ENCODE assay signal across 18 mouse cellular contexts in genomic region chr2:152782656-152783055, GRCm38 (mm10). TPM values are rescaled to one million over a fixed set of nuclear protein-coding genes. Genes with fewer than 3 reads are reported as not detected.
DNase-seq lines count a peak whose midpoint lies in the region; ATAC-seq and TF ChIP-seq lines count a peak whose summit lies in the region.
"Had no signal": no experiment of that assay in that cellular context is flagged by ENCODE, and none has a peak within 500 bp of the region (broad histone marks: within the 10 kb centered on the region; RNA-seq: fewer than 3 reads in every experiment).

No protein-coding gene starts in this region.

- no peaks in the 10 kb centered on the region for H3K27me3 ChIP-seq in liver, embryonic 14.5 days (ENCODE audit: control insufficient read depth, insufficient read depth, low read length)
- H3K27me3 ChIP-seq in neural tube, embryonic 15.5 days (replicated peaks) = no peaks in the 10 kb centered on the region
- H3K27me3 ChIP-seq: hindbrain, embryonic 13.5 days had no signal

- no peaks in the 10 kb centered on the region for H3K9me3 ChIP-seq in liver, embryonic 14.5 days (ENCODE audit: control insufficient read depth, low read length)
- H3K9me3 ChIP-seq in neural tube, embryonic 15.5 days (replicated peaks) = no peaks in the 10 kb centered on the region
- H3K9me3 ChIP-seq: hindbrain, embryonic 13.5 days had no signal

- 44% methylated on average over 5 of the region's 5 CpGs for WGBS in liver, embryonic 14.5 days (ENCODE audit: insufficient replicate concordance)
- WGBS in macrophage (ENCODE audit: missing documents) = 60% methylated on average over 5 of the region's 5 CpGs
- 91% methylated on average over 5 of the region's 5 CpGs for WGBS in neural tube, embryonic 15.5 days

- TF ChIP-seq EP300 in liver, embryonic 14.5 days (IDR thresholded peaks at IDR 0.05; ENCODE audit: low read depth) = no peak

- peak overlapping the region; percentile 29; the same call in 1 of the 2 replicates for H3K27ac ChIP-seq in liver, embryonic 14.5 days
- H3K27ac ChIP-seq in macrophage = peak overlapping the region; percentile 55
- no peak overlapping the region for H3K27ac ChIP-seq in neural tube, embryonic 15.5 days (replicated peaks)
- H3K27ac ChIP-seq: hindbrain, embryonic 13.5 days had no signal

- no peak for TF ChIP-seq CTCF in liver, embryonic 14.5 days (IDR thresholded peaks at IDR 0.05; ENCODE audit: low read depth)

- H3K4me3 ChIP-seq in liver, embryonic 14.5 days (ENCODE audit: insufficient read depth in 1 of 2, low read depth in 2 of 2, low read length in 2 of 2) = no peak overlapping the region
- no peak overlapping the region for H3K4me3 ChIP-seq in macrophage (ENCODE audit: inconsistent target)
- H3K4me3 ChIP-seq in neural tube, embryonic 15.5 days (replicated peaks) = no peak overlapping the region
- H3K4me3 ChIP-seq: hindbrain, embryonic 13.5 days had no signal

- no peak overlapping the region for H3K4me2 ChIP-seq in liver, embryonic 14.5 days (ENCODE audit: low read depth)
- no peak overlapping the region for H3K4me2 ChIP-seq in neural tube, embryonic 15.5 days
- H3K4me2 ChIP-seq: hindbrain, embryonic 13.5 days; lung, embryonic 14.5 days had no signal

- H3K4me1 ChIP-seq in liver, embryonic 14.5 days (replicated peaks; ENCODE audit: control insufficient read depth in 2 of 2, insufficient read depth in 2 of 2, low read length in 1 of 2) = peaks cover 45 to 52% of the 10 kb centered on the region in 2 experiments
- H3K4me1 ChIP-seq in neural tube, embryonic 15.5 days = peaks cover 17% of the 10 kb centered on the region

- peaks cover 27% of the 10 kb centered on the region for H3K36me3 ChIP-seq in liver, embryonic 14.5 days (replicated peaks; ENCODE audit: control insufficient read depth, insufficient read depth, low read depth)
- H3K36me3 ChIP-seq in macrophage (ENCODE audit: inconsistent target) = peaks cover 7% of the 10 kb centered on the region; the same call in 1 of the 2 replicates
- H3K36me3 ChIP-seq in neural tube, embryonic 15.5 days = peaks cover 20% of the 10 kb centered on the region

- H3K79me2 ChIP-seq in macrophage (ENCODE audit: inconsistent target) = peaks cover 74% of the 10 kb centered on the region

- ATAC-seq in liver, embryonic 14.5 days (ENCODE audit: insufficient read depth) = no peak
- ATAC-seq in neural tube, embryonic 15.5 days (ENCODE audit: low FRiP score) = no peak
- ATAC-seq: CD4-positive, CD25-positive, alpha-beta regulatory T cell, adult 4 months; forebrain, embryonic 14.5 days; intestine, postnatal 0 days; midbrain, embryonic 16.5 days had no signal

- peak; percentile 90 for DNase-seq in heart, adult 11 months
- DNase-seq in heart, adult 18-20 months = no peak
- no peak for DNase-seq in liver, embryonic 14.5 days (ENCODE audit: low read depth in 3 of 3, low spot score in 3 of 3)
- no peak for DNase-seq in liver
- peak; percentile 62 for DNase-seq in NIH3T3 (ENCODE audit: low read depth)
- no peak for DNase-seq in kidney, adult 18-20 months
- DNase-seq: cerebellum, adult 9-11 months; kidney, postnatal 10 days; left cerebral cortex, postnatal 4 days; lung, embryonic 14.5 days; right cerebral cortex, postnatal 25 days had no signal

- no peak overlapping the region; the same call in 1 of the 2 replicates for H3K9ac ChIP-seq in liver, embryonic 14.5 days (replicated peaks)
- H3K9ac ChIP-seq in neural tube, embryonic 15.5 days (replicated peaks) = no peak overlapping the region
- H3K9ac ChIP-seq: hindbrain, embryonic 13.5 days; lung, embryonic 14.5 days had no signal

RNA-seq across cellular contexts. Expression of gene Cox4i2, which starts 28.7 kb away (rescaled TPM):
- total RNA-seq in heart, adult 18-20 months (2021) = 10 to 100 TPM; 11.9 to 15.2 TPM
- polyA plus RNA-seq in liver, embryonic 14.5 days (2012; rRNA removed) = 0.51 and 0.92 TPM in 2 replicates
- polyA plus RNA-seq in liver, embryonic 14.5 days (2014; fragmentation: Nextera tagmentation; extraction: Ambion mirVana) = 0.47 and 0.51 TPM in 2 replicates
- not detected for total RNA-seq in macrophage (2018; cell fraction: chromatin; rRNA removed)
- total RNA-seq in macrophage (2018; cell fraction: cytosol; rRNA removed) = not detected
- not detected for total RNA-seq in macrophage (2018; cell fraction: nucleus; rRNA removed)
- not detected in 3 replicates for polyA plus RNA-seq in macrophage (2018)
- 4.8 and 7.6 TPM in 2 replicates for polyA plus RNA-seq in neural tube, embryonic 15.5 days (2015; fragmentation: Nextera tagmentation; extraction: Ambion mirVana)

RNA-seq across cellular contexts. Expression of gene Id1, which starts 46.6 kb away (rescaled TPM):
- 10 to 100 TPM; 63.7 to 75.1 TPM for total RNA-seq in heart, adult 18-20 months (2021)
- polyA plus RNA-seq in liver, embryonic 14.5 days (2012; rRNA removed) = 45.6 and 50.6 TPM in 2 replicates
- 20.7 and 22.6 TPM in 2 replicates for polyA plus RNA-seq in liver, embryonic 14.5 days (2014; fragmentation: Nextera tagmentation; extraction: Ambion mirVana)
- 1 to 10 TPM in 10 of 26 experiments, under 1 TPM in 6, not detected in 10; 0.68 to 5.0 (median 1.2) TPM for total RNA-seq in macrophage (2018; cell fraction: chromatin; rRNA removed)
- total RNA-seq in macrophage (2018; cell fraction: cytosol; rRNA removed) = 1 to 10 TPM in 5 of 26 experiments, under 1 TPM in 18, not detected in 3; 0.15 to 1.9 (median 0.52) TPM
- total RNA-seq in macrophage (2018; cell fraction: nucleus; rRNA removed) = 10 to 100 TPM in 2 of 26 experiments, 1 to 10 TPM in 5, under 1 TPM in 8, not detected in 11; 0.63 to 45.8 (median 0.98) TPM
- 0.27 to 88.3 TPM (median 0.39 TPM) in 3 replicates for polyA plus RNA-seq in macrophage (2018)
- 57.5 and 59.1 TPM in 2 replicates for polyA plus RNA-seq in neural tube, embryonic 15.5 days (2015; fragmentation: Nextera tagmentation; extraction: Ambion mirVana)

RNA-seq across cellular contexts. Expression of gene Bcl2l1, which starts 48.9 kb away (rescaled TPM):
- total RNA-seq in heart, adult 18-20 months (2021) = 100 to 1,000 TPM in 1 of 2 experiments, 10 to 100 TPM in 1; 77.8 to 111 TPM
- 72.2 and 81.6 TPM in 2 replicates for polyA plus RNA-seq in liver, embryonic 14.5 days (2012; rRNA removed)
- 172 and 186 TPM in 2 replicates for polyA plus RNA-seq in liver, embryonic 14.5 days (2014; fragmentation: Nextera tagmentation; extraction: Ambion mirVana)
- 100 to 1,000 TPM; 136 to 537 (median 201) TPM for total RNA-seq in macrophage (2018; cell fraction: chromatin; rRNA removed)
- 100 to 1,000 TPM in 7 of 26 experiments, 10 to 100 TPM in 19; 72.0 to 192 (median 85.2) TPM for total RNA-seq in macrophage (2018; cell fraction: cytosol; rRNA removed)
- total RNA-seq in macrophage (2018; cell fraction: nucleus; rRNA removed) = 100 to 1,000 TPM; 131 to 456 (median 217) TPM
- polyA plus RNA-seq in macrophage (2018) = 38.6 to 159 TPM (median 48.4 TPM) in 3 replicates
- polyA plus RNA-seq in neural tube, embryonic 15.5 days (2015; fragmentation: Nextera tagmentation; extraction: Ambion mirVana) = 119 and 125 TPM in 2 replicates

Comparison
In these comparisons a context has a peak if more than half of its experiments do, and no peak if none do; other contexts are left out.
1. DNase-seq: peak in heart, adult 11 months (single experiment) and NIH3T3 (single experiment); none in heart, adult 18-20 months (0 of 2), liver, embryonic 14.5 days (0 of 3), liver (single experiment) and kidney, adult 18-20 months (single experiment).